Mouse (Mus musculus) embryonic fibroblast, embryonic 13.5 days (primary cell): ENCODE measurements around the gene Mboat1. TPM values are rescaled to one million over a fixed set of nuclear protein-coding genes. Genes with fewer than 3 reads are reported as not detected.

Experiments
- H3K27ac ChIP-seq: 2 replicates; pipeline ENCODE4 v1.5.1; 2012; ENCODE audit warnings: low read length, control low read depth, inconsistent platforms; ENCODE audit not compliant: insufficient read depth
- H3K4me1 ChIP-seq: 2 replicates; pipeline ENCODE4 v1.6.1; 2011; ENCODE audit warnings: low read length; ENCODE audit not compliant: control insufficient read depth, insufficient read depth
- H3K4me3 ChIP-seq: 2 replicates; pipeline ENCODE4 v1.5.1; 2011; ENCODE audit warnings: mild to moderate bottlenecking, control low read depth, low read length; ENCODE audit not compliant: insufficient read depth
- CTCF ChIP-seq: IDR thresholded peaks from 2 replicates; pipeline ENCODE4 v1.5.1; 2011; ENCODE audit warnings: mild to moderate bottlenecking, control low read depth, low read length, moderate library complexity, borderline replicate concordance; ENCODE audit not compliant: insufficient read depth
- POLR2A ChIP-seq: IDR thresholded peaks from 2 replicates; pipeline ENCODE4 v1.6.1; 2011; ENCODE audit warnings: low read depth, mild to moderate bottlenecking, control low read depth, low read length, moderate library complexity
- polyA plus RNA-seq: library from polyadenylated mRNA; stranded (reverse); fragments of >200 nt; gene quantifications from 2 replicates; pipeline ENCODE4 v1.2.4, GENCODE M21; 2011; ENCODE audit warnings: low read depth; ENCODE audit not compliant: missing spikeins, insufficient read length

The Mboat1 gene
- polyA plus RNA-seq, 1 experiment: 12.5 TPM

DNA sequence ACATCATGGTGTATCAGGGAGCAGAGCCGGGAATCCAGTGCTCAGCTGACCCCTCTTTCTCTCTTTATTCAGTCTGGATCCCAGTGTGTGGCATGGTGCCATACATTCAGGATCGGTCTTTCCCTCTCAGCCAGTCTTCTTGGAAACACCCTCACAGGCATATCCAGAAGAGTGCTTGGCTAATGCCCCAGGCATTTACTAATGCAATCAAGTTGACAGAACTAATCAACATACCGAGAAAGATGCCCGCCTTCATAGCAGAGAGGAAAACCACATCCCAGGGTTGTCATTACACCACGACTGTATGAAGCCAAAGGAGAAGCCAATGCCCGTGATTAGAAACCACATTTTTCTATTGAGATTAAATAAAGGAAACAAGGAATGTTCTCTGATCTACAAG is 41.1 kb downstream of the Mboat1 start:
- Histone ChIP-seq H3K4me1 (no peaks in the 10 kb centered on the region), H3K4me3 (no peak overlapping the region), H3K27ac (no peak overlapping the region)
- TF ChIP-seq POLR2A: no peak
- TF ChIP-seq CTCF: no peak

DNA sequence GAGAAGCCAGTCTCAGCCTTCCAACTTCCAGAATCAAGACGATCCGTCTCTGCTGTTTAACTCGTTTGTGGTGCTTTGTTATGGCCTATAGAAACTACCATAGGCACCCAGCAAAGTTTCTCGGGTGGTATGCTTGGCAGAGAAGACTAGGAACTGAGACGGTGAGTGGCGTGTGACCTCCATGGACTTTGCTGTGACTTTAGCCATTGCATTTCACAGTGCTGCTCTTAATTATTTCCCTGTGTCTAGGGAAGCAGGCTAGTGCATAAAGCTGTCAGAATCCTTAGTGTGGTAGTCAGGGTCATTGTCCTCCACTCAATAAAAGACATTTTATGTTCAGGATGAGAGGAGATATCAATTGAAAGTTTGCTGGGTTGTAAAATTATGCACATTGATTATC is 49.3 kb downstream of the Mboat1 start:
- Histone ChIP-seq H3K4me1 (0 out of 2 replicates have a peak, but pooled peaks cover 3% of the 10 kb centered on the region), H3K27ac (no peak overlapping the region)
- TF ChIP-seq CTCF (no peak), POLR2A (no peak)

DNA sequence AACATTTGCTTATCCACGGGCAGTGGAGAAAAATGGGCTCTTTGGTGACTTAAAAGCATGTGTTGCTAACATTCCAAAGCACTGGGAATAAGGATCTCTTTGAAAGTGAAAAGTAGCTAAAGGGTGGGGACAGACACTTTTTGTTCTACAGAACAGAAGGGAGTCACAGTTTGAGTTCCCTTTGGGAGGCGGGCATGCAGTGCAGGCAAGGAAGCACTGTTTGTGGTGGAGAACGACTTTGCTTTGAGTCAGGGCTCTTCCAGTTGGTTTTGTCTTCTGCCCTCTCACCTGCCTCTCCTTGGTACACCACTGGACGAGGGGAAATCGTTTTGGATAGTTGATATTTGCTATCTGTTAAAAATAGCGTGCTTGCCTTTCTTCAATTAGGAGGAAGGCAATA is 49.7 kb downstream of the Mboat1 start:
- TF ChIP-seq POLR2A (no peak), CTCF (no peak)
- Histone ChIP-seq H3K27ac (peak overlapping the region; percentile 25; the same call in 1 of the 2 replicates), H3K4me3 (no peak overlapping the region), H3K4me1 (0 out of 2 replicates have a peak, but pooled peaks cover 3% of the 10 kb centered on the region)

More for the DNA sequence above, 49.3 kb downstream of the Mboat1 start:
- H3K4me3 ChIP-seq: no peak overlapping the region

DNA sequence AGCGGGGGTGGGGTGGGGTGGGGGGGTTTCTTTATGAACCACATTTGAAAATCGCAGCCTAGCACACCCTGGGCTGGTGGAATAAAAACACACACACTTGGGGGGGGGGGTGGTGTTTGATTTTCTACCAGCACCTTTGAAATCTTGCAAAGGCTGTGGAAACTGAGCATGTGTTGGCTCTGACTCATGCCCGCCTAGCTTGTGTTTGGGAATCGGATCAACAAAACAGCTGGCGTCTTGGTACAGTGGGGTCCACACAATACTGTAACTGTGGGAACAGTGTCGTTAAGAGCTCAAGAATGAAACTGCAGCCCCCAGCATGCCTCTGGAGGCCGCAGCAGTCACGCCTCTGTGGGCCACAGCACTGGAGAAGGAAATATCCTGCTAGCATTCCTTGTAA is 50.2 kb downstream of the Mboat1 start:
- Histone ChIP-seq H3K4me1 (0 out of 2 replicates have a peak, but pooled peaks cover 3% of the 10 kb centered on the region), H3K27ac (no peak overlapping the region; the same call in 1 of the 2 replicates), H3K4me3 (no peak overlapping the region)
- TF ChIP-seq POLR2A (no peak), CTCF (no peak)

DNA sequence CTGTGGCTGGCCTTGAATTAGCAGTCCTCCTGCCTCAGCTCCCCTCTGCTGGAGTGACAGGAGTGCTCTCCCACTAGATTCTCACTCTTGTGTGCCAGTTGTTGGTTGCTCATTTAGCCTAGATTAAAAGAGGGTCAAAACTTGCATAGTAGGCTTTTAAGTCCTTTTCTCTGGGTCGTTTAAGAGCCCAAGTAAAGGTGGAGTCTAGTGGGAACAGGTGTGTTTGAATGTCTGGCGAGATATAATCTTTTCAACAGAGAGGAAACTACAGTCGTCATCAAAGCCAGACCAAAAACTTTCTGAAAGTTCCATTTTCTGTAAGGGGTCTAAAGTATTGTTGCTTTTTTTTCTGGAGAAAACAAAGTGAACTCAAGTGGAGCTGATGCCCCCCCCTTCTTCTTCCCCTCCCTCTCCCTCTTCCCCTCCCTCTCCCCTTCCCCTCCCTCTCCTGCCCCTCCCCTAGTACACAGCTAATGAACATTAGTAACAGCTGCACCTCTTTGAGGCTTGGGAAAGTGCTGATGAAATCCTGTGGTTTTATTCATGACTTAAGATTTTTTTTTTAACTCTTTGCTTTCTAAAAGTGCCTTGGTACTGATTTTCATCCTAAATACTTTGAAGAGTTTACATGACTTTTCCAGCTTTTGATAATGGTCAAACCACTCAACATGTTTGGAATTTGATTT is 55.9 kb downstream of the Mboat1 start:
- H3K4me1 ChIP-seq: peaks cover 6% of the 10 kb centered on the region
- no peak overlapping the region for H3K4me3 ChIP-seq
- TF ChIP-seq CTCF: no peak
- peak overlapping the region; percentile 14; the same call in 1 of the 2 replicates for H3K27ac ChIP-seq

DNA sequence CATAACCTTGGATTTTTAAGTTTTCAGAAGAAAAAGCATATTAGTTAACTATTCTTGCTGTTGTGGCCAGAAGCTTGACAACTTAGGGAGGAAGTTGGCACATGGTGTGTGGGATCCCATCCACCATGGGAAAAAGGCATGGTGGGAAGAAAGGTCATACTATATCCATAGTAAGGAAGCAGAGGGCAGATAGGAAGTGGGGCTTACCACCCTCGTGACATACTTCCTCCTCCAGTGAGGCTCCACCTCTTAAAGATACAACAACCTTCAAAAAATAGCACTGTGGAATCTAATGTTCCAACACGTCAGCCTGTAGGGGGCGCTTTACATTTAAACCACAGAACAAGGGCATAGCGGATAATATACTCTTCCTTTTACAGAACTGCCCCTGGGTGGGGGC is 57.1 kb downstream of the Mboat1 start:
- no peak for TF ChIP-seq POLR2A
- TF ChIP-seq CTCF: no peak
- no peak overlapping the region for H3K4me3 ChIP-seq
- H3K4me1 ChIP-seq: peaks cover 6% of the 10 kb centered on the region
- no peak overlapping the region for H3K27ac ChIP-seq

DNA sequence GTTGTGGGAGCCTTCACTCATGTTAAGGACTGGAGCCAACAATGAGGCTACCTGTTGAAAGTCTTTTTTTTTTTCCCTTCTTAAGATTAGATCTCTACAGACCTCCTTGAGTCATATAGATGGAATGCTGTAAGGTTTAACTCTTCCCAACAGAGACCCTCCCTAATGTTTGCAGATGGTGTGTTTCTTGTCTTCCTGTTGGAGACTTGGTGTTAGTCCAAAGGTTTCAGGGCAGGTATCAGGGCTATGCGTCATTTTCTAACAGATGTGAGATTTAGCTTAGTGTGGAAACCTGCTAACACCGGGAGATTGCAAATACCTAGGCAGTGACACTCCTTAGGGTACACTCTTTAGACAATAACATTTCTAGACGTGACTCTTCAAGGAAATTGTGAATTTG is 58.5 kb downstream of the Mboat1 start:
- peaks cover 6% of the 10 kb centered on the region for H3K4me1 ChIP-seq
- TF ChIP-seq CTCF (no peak), POLR2A (no peak)
- no peak overlapping the region for H3K27ac ChIP-seq
- H3K4me3 ChIP-seq: no peak overlapping the region

DNA sequence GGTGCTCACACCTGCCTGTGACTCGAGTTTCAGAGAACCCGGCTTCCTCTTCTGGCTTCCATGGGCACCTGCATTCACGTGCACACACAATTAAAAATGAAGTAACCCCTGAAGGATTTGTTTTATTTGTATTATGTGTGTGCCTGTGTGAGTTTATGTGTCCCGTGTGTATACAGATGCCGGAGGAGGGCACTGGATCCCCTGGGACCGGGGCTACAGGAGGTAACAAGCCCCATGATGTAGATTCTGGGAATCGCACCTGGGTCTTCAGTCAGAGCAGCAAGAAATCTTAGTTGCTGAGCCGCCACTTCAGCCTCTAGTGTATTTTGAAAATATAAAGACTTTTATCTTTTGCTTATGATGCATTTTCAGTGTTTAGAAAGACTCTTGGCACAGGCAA is 60.4 kb downstream of the Mboat1 start:
- TF ChIP-seq CTCF (no peak), POLR2A (no peak)
- Histone ChIP-seq H3K4me1 (peaks cover 6% of the 10 kb centered on the region), H3K27ac (no peak overlapping the region), H3K4me3 (no peak overlapping the region)

DNA sequence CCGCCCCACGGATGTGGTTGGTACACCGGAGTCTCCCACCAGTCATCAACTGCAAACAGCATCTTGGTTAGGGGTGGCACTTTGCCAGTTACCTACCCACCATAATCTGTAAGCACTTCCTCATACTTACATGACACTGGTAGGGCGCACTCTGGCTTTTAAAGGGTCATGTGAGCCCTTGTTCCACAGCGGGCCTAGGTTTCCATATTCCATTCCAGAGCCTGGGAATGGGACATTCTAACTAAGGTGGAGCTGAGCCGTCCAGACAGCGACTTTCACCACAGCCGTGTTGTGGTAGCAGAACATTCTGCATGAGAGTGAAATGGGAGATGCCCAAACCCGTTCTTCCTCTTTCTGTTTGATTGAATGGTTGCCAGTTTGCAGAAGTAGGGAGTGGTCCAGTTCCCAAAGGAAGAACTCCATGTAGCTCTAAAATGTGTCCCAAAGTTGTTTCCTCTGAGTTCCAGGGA is 61.8 kb downstream of the Mboat1 start:
- Histone ChIP-seq H3K27ac (no peak overlapping the region), H3K4me1 (peaks cover 3% of the 10 kb centered on the region), H3K4me3 (no peak overlapping the region)
- TF ChIP-seq POLR2A (no peak), CTCF (no peak)

DNA sequence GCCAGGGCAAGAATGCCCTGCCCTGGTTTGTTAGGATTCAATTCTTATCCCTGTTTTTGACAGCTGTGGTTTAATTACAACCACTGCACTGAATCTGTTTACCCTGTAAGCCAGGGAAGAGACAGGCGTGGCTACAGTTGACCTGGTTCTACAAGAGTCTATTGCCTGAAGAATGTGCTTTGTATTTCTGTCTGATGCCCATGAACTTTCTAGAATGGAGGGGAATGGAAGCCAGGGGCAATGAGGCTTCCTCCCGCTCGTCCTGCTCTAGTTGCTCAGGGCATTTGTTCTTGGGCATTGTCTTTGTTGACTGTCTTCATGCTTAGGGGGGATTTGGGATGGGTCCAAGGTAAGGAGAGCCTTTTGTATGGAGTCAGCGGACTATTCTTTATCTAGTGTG is 63.5 kb downstream of the Mboat1 start:
- Histone ChIP-seq H3K4me1 (peaks cover 2% of the 10 kb centered on the region), H3K27ac (no peak overlapping the region), H3K4me3 (no peak overlapping the region)
- no peak for TF ChIP-seq CTCF
- no peak for TF ChIP-seq POLR2A
